Mouse (Mus musculus) left cerebral cortex, adult 9 months (tissue): ENCODE measurements at regions not wholly inside any gene's neighbourhood (a gene's known extent, or its start where the extent isn't known, plus 50 kb on each side); places are given as distances from the start of the nearest gene placed in this dataset.
A peak's percentile ranks its signal among the peaks of the same experiment; 100 is the strongest.
"Not testable (repeated sequence)": the region's sequence is repeated elsewhere in the genome, so short reads cannot be mapped to it uniquely, and the experiment has no call there.

Source experiments
- DNase-seq, 2 experiments: peaks; one replicate each; pipeline ENCODE4 v3.0.0; 2022; ENCODE audit warnings: low spot score in 2 of 2

- DNase-seq = no peak
These were observed 110.8 kb upstream of the Gm5148 start for GRCm38 (mm10) chr3:37835135-37835534.

GRCm38 (mm10) chr3:37834626-37835025 lies 110.3 kb upstream of the Gm5148 start:
- no peak for DNase-seq

GRCm38 (mm10) chr3:37833387-37833786 lies 109.1 kb upstream of the Gm5148 start:
- DNase-seq = no peak

- DNase-seq = no peak
These were observed 103.3 kb upstream of the Gm5148 start for GRCm38 (mm10) chr3:37827546-37827945.

- no peak for DNase-seq
These were observed 101.3 kb upstream of the Gm5148 start for GRCm38 (mm10) chr3:37825602-37826001.

- no peak for DNase-seq
These were observed 100.4 kb upstream of the Gm5148 start for GRCm38 (mm10) chr3:37824681-37825080.

GRCm38 (mm10) chr3:37819503-37819902 lies 95.2 kb upstream of the Gm5148 start:
- no peak for DNase-seq

- DNase-seq = no peak
These were observed 93.1 kb upstream of the Gm5148 start for GRCm38 (mm10) chr3:37817434-37817805.

GRCm38 (mm10) chr3:37816781-37817433 lies 92.6 kb upstream of the Gm5148 start:
- DNase-seq = peak in 1 of 2 experiments; percentile 49

GRCm38 (mm10) chr3:37815771-37816170 lies 91.5 kb upstream of the Gm5148 start:
- no peak for DNase-seq

GRCm38 (mm10) chr3:37812936-37813335 lies 88.6 kb upstream of the Gm5148 start:
- no peak for DNase-seq

- no peak for DNase-seq
These were observed 87.1 kb upstream of the Gm5148 start for GRCm38 (mm10) chr3:37811429-37811828.

GRCm38 (mm10) chr3:37810763-37811162 lies 86.5 kb upstream of the Gm5148 start:
- no peak for DNase-seq

GRCm38 (mm10) chr3:37805805-37806148 lies 81.5 kb upstream of the Gm5148 start:
- DNase-seq = no peak

- peak in 1 of 2 experiments; percentile 69 for DNase-seq
These were observed 80.9 kb upstream of the Gm5148 start for GRCm38 (mm10) chr3:37804941-37805804.

- no peak for DNase-seq
These were observed 80.0 kb upstream of the Gm5148 start for GRCm38 (mm10) chr3:37804261-37804660.

GRCm38 (mm10) chr3:37803781-37804180 lies 79.5 kb upstream of the Gm5148 start:
- not testable (repeated sequence) for DNase-seq

- DNase-seq = no peak
These were observed 77.3 kb upstream of the Gm5148 start for GRCm38 (mm10) chr3:37801551-37801950.

- no peak for DNase-seq
These were observed 75.5 kb upstream of the Gm5148 start for GRCm38 (mm10) chr3:37799809-37800208.

GRCm38 (mm10) chr3:37789711-37790110 lies 65.4 kb upstream of the Gm5148 start:
- DNase-seq = no peak

- no peak for DNase-seq
These were observed 64.9 kb upstream of the Gm5148 start for GRCm38 (mm10) chr3:37789143-37789697.

- DNase-seq = no peak
These were observed 64.1 kb upstream of the Gm5148 start for GRCm38 (mm10) chr3:37788366-37788765.

GRCm38 (mm10) chr3:37786792-37787191 lies 62.5 kb upstream of the Gm5148 start:
- DNase-seq = no peak
